Mouse (Mus musculus): Measurements from ENCODE around the gene Lrrc9. TPM values are rescaled to one million over a fixed set of nuclear protein-coding genes. Genes with fewer than 3 reads are reported as not detected.

Lrrc9 gene
- polyA plus RNA-seq, 2 experiments from 2014 or later, result not detected

Other genes with a start within 250 kb of the Lrrc9 start
- under 1 TPM in 1 of 2 experiments, not detected in 1; 0.12 TPM for gene Rtn1, start 32.8 kb upstream of the Lrrc9 start, polyA plus RNA-seq (2017; shearing (Covaris generic))
- 1 to 10 TPM; 3.6 to 3.7 TPM for gene Pcnx4, start 94.5 kb downstream of the Lrrc9 start, polyA plus RNA-seq (2017; shearing (Covaris generic))
- not detected for gene Gm4756, start 207.8 kb downstream of the Lrrc9 start, polyA plus RNA-seq (2017; shearing (Covaris generic))
- gene Dhrs7, start 223.0 kb downstream of the Lrrc9 start, polyA plus RNA-seq (2017; shearing (Covaris generic)), result 10 to 100 TPM; 87.4 to 88.7 TPM